Mouse (Mus musculus) C2C12 (cell line): Measurements from ENCODE around the gene Pccb.

ENCODE experiments used
- CEBPB ChIP-seq: IDR thresholded peaks from one replicate; pipeline ENCODE4 v1.6.1; 2011; ENCODE audit warnings: low read depth, mild to moderate bottlenecking, control low read depth, moderate library complexity
- CTCF ChIP-seq: IDR thresholded peaks from one replicate; pipeline ENCODE4 v1.5.1; 2011; ENCODE audit not compliant: control insufficient read depth, insufficient read depth, insufficient read length
- FOSL1 ChIP-seq: IDR thresholded peaks from one replicate; pipeline ENCODE4 v1.8.0; 2011; ENCODE audit warnings: mild to moderate bottlenecking, low read length; ENCODE audit not compliant: poor library complexity, insufficient read depth, severe bottlenecking
- MAX ChIP-seq: IDR thresholded peaks from one replicate; pipeline ENCODE4 v1.6.1; 2011; ENCODE audit warnings: mild to moderate bottlenecking, control low read depth
- MYOD1 ChIP-seq: IDR thresholded peaks from one replicate; pipeline ENCODE4 v1.6.1; 2011; ENCODE audit warnings: low read depth; ENCODE audit not compliant: control insufficient read depth, insufficient read length
- USF1 ChIP-seq: IDR thresholded peaks from one replicate; pipeline ENCODE4 v1.6.1; 2011; ENCODE audit warnings: low read depth, mild to moderate bottlenecking, control low read depth, moderate library complexity

- TF ChIP-seq CTCF: no peak
- no peak for TF ChIP-seq MYOD1
- TF ChIP-seq USF1: no peak
- TF ChIP-seq FOSL1: no peak
- TF ChIP-seq CEBPB: no peak
- no peak for TF ChIP-seq MAX
These were observed 42.5 kb downstream of the Pccb start for GRCm38 (mm10) chr9:100992191-100992590.
